Mouse (Mus musculus): ENCODE results near the gene Pmel. TPM values are rescaled to one million over a fixed set of nuclear protein-coding genes. Genes with fewer than 3 reads are reported as not detected.

Pmel gene
- polyA plus RNA-seq, 1 experiment from 2014 or later = 0.68 TPM

Other genes starting within 250 kb of the Pmel start
- 23.5 and 23.6 TPM in 2 replicates for gene Smarcc2, start 244.9 kb upstream of the Pmel start, polyA plus RNA-seq (2015; fragmentation: Nextera tagmentation; extraction: Ambion mirVana)
- gene Myl6, start 210.1 kb upstream of the Pmel start, polyA plus RNA-seq (2015; fragmentation: Nextera tagmentation; extraction: Ambion mirVana) = 483 and 484 TPM in 2 replicates
- 1.4 and 1.7 TPM in 2 replicates for gene Myl6b, start 205.5 kb upstream of the Pmel start, polyA plus RNA-seq (2015; fragmentation: Nextera tagmentation; extraction: Ambion mirVana)
- 11.8 and 12.6 TPM in 2 replicates for gene Esyt1, start 178.3 kb upstream of the Pmel start, polyA plus RNA-seq (2015; fragmentation: Nextera tagmentation; extraction: Ambion mirVana)
- 4.9 and 5.8 TPM in 2 replicates for gene Zc3h10, start 156.4 kb upstream of the Pmel start, polyA plus RNA-seq (2015; fragmentation: Nextera tagmentation; extraction: Ambion mirVana)
- gene Rpl41, start 154.9 kb upstream of the Pmel start, polyA plus RNA-seq (2015; fragmentation: Nextera tagmentation; extraction: Ambion mirVana) = 1,944 and 2,155 TPM in 2 replicates
- 118 and 119 TPM in 2 replicates for gene Pa2g4, start 138.2 kb upstream of the Pmel start, polyA plus RNA-seq (2015; fragmentation: Nextera tagmentation; extraction: Ambion mirVana)
- gene Erbb3, start 114.5 kb upstream of the Pmel start, polyA plus RNA-seq (2015; fragmentation: Nextera tagmentation; extraction: Ambion mirVana) = 3.1 and 3.6 TPM in 2 replicates
- gene Rps26, start 77.4 kb upstream of the Pmel start, polyA plus RNA-seq (2015; fragmentation: Nextera tagmentation; extraction: Ambion mirVana) = 296 and 352 TPM in 2 replicates
- 0.12 TPM in 2 replicates for gene Ikzf4, start 58.2 kb upstream of the Pmel start, polyA plus RNA-seq (2015; fragmentation: Nextera tagmentation; extraction: Ambion mirVana)
- 14.3 and 14.7 TPM in 2 replicates for gene Suox, start 30.1 kb upstream of the Pmel start, polyA plus RNA-seq (2015; fragmentation: Nextera tagmentation; extraction: Ambion mirVana)
- gene Rab5b, start 7.9 kb upstream of the Pmel start, polyA plus RNA-seq (2015; fragmentation: Nextera tagmentation; extraction: Ambion mirVana) = 33.5 and 36.7 TPM in 2 replicates
- gene Cdk2, start 836 bp downstream of the Pmel start, polyA plus RNA-seq (2015; fragmentation: Nextera tagmentation; extraction: Ambion mirVana) = 53.7 and 56.6 TPM in 2 replicates
- gene Dgka, start 40.7 kb downstream of the Pmel start, polyA plus RNA-seq (2015; fragmentation: Nextera tagmentation; extraction: Ambion mirVana) = 2.4 and 3.0 TPM in 2 replicates
- gene Pym1, start 43.7 kb downstream of the Pmel start, polyA plus RNA-seq (2015; fragmentation: Nextera tagmentation; extraction: Ambion mirVana) = 13.3 and 14.8 TPM in 2 replicates
- 10.5 and 11.3 TPM in 2 replicates for gene Mmp19, start 86.7 kb downstream of the Pmel start, polyA plus RNA-seq (2015; fragmentation: Nextera tagmentation; extraction: Ambion mirVana)
- 18.3 and 21.1 TPM in 2 replicates for gene Dnajc14, start 99.9 kb downstream of the Pmel start, polyA plus RNA-seq (2015; fragmentation: Nextera tagmentation; extraction: Ambion mirVana)
- gene Tmem198b, start 100.2 kb downstream of the Pmel start, polyA plus RNA-seq (2015; fragmentation: Nextera tagmentation; extraction: Ambion mirVana) = 2.1 and 2.9 TPM in 2 replicates
- 89.5 and 99.7 TPM in 2 replicates for gene Sarnp, start 113.1 kb downstream of the Pmel start, polyA plus RNA-seq (2015; fragmentation: Nextera tagmentation; extraction: Ambion mirVana)
- 73.9 and 75.5 TPM in 2 replicates for gene Ormdl2, start 117.5 kb downstream of the Pmel start, polyA plus RNA-seq (2015; fragmentation: Nextera tagmentation; extraction: Ambion mirVana)
- gene Gdf11, start 187.5 kb downstream of the Pmel start, polyA plus RNA-seq (2015; fragmentation: Nextera tagmentation; extraction: Ambion mirVana) = 0.26 and 0.31 TPM in 2 replicates
- 102 and 113 TPM in 2 replicates for gene Cd63, start 196.8 kb downstream of the Pmel start, polyA plus RNA-seq (2015; fragmentation: Nextera tagmentation; extraction: Ambion mirVana)
- gene Rdh5, start 218.7 kb downstream of the Pmel start, polyA plus RNA-seq (2015; fragmentation: Nextera tagmentation; extraction: Ambion mirVana) = 18.4 and 24.3 TPM in 2 replicates
- 93.9 and 96.1 TPM in 2 replicates for gene Bloc1s1, start 219.8 kb downstream of the Pmel start, polyA plus RNA-seq (2015; fragmentation: Nextera tagmentation; extraction: Ambion mirVana)
- gene Itga7, start 229.6 kb downstream of the Pmel start, polyA plus RNA-seq (2015; fragmentation: Nextera tagmentation; extraction: Ambion mirVana) = 0.81 and 1.1 TPM in 2 replicates

Data from liver, embryonic 15.5 days (tissue).